Mouse (Mus musculus) left cerebral cortex, adult 8-10 months (tissue): ENCODE measurements around the gene Shbg. TPM values are rescaled to one million over a fixed set of nuclear protein-coding genes. Genes with fewer than 3 reads are reported as not detected.
A peak's percentile ranks its signal among the peaks of the same experiment; 100 is the strongest.
"Not testable (repeated sequence)": the region's sequence is repeated elsewhere in the genome, so short reads cannot be mapped to it uniquely, and the experiment has no call there.

ENCODE experiments used
- DNase-seq, 2 experiments: peaks; one replicate each; pipeline ENCODE4 v3.0.0; 2022; ENCODE audit warnings: low spot score in 2 of 2
- total RNA-seq, 4 experiments: library from RNA; stranded (reverse); gene quantifications; 2 replicates each; pipeline ENCODE4 v1.2.4; 2022

Gene Shbg
- total RNA-seq, 4 experiments from 2014 or later, result 1.0 TPM; not detected in 3

GRCm38 (mm10) chr11:69632284-69633089 lies 14.8 kb upstream of the Shbg start, which contains the start of gene Fxr2:
Fxr2 (plus strand) TSS chr11:69632990.
- peak; percentile 99 to 100 for DNase-seq

GRCm38 (mm10) chr11:69629802-69630201 lies 12.1 kb upstream of the Shbg start:
- DNase-seq, result no peak

GRCm38 (mm10) chr11:69628286-69628685 lies 10.6 kb upstream of the Shbg start:
- DNase-seq, result peak in 1 of 2 experiments; percentile 61

DNA sequence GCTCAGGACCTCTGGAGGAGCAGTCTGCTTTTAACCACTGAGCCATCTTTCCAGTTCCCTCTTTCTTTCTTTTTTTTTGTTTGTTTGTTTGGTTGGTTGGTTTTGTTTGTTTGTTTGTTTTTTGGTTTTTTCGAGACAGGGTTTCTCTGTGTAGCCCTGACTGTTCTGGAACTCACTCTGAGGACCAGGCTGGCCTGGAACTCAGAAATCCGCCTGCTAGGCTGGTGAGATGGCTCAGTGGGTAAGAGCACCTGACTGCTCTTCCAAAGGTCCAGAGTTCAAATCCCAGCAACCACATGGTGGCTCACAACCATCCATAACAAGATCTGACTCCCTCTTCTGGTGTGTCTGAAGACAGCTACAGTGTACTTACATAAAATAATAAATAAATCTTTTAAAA lies 6.6 kb upstream of the Shbg start:
- DNase-seq, result not testable (repeated sequence)

GRCm38 (mm10) chr11:69623006-69623405 lies 5.3 kb upstream of the Shbg start:
- no peak for DNase-seq

DNA sequence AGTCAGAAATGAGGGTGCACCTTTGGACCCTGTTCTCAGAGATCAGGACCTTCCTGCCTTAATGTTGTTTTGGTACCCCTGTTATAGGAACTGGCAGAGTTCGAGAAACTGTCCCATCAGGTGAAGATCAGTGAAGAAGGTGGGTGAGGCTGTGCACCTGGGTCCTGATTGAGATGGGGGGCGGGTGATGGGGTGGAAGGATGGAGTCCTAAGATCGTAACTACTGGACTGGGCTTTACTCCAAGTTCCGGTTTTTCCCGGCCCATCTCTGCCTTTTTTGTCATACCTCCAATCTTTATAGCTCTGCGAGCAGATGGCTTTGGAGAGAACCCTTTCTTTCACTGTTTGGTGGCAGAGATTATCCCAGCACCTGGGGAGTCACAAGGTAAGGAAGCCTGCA lies 4.7 kb upstream of the Shbg start:
- no peak for DNase-seq

DNA sequence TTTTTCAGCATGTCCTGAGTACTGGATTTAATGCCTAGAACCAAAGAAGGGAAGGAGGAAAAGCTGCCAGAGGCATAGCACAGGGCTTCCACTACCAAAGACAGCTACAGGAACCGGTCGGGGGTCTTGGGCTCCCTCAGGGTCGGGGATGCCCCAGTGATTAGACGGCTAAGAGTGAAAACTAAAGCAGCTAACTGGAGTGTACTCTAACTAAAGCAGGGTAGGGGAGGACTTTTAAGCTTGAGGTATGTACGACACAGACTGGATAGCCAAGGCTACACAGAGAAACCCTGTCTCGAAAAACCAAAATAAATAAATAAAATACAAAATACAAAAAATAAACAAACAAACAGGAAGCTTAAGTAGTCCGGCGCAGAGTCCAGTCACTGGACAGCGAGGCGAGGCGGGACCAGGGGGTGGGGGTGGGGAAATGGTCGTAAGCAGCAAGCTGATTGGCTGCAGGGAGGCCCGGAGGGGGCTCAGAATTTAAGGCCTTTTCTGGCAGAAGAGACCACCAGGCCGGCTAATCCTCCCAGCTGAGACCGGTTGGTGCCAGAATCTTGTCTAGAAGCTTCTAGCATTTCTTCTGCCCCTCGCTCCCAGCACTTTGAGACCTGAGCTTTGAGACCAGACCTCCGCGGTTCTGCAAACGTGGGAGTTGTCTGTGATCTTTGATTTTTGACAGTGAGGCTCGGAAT lies 4.0 kb upstream of the Shbg start, which contains the start of gene Sat2:
TSS of gene Sat2 (plus strand) at position 454 of the 698 bp plus-strand sequence.
- no peak for DNase-seq

GRCm38 (mm10) chr11:69620394-69621081 lies 2.8 kb upstream of the Shbg start:
- DNase-seq, result no peak

DNA sequence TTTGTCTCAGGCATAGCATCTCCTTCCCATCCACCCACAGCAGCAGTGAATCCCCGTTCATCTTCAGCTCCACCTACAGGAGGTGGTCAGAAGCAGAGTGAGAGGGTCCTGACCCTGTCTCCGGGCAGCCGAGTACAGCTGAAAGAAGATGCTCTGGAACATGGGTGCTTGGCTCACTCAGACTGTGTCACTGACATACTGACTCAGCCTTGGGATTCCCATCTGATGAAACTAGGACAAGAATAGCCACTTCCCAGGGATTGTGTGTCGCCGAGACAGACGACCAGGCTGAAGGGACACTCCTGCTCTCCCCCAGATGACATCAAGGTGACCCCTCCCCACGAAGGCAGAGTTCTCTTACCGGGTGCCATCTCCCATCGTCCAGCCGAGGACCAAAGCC lies 924 bp downstream of the Shbg start:
- DNase-seq, result no peak

- not testable (repeated sequence) for DNase-seq
Measured at GRCm38 (mm10) chr11:69614257-69614588, 3.5 kb downstream of the Shbg start.

GRCm38 (mm10) chr11:69613553-69614256 lies 4.0 kb downstream of the Shbg start:
- peak; percentile 37 to 72 for DNase-seq

- no peak for DNase-seq
Measured at GRCm38 (mm10) chr11:69610899-69611298, 6.8 kb downstream of the Shbg start.

GRCm38 (mm10) chr11:69609416-69609815 lies 8.3 kb downstream of the Shbg start:
- DNase-seq, result no peak

GRCm38 (mm10) chr11:69608525-69608924 lies 9.2 kb downstream of the Shbg start:
- no peak for DNase-seq

DNA sequence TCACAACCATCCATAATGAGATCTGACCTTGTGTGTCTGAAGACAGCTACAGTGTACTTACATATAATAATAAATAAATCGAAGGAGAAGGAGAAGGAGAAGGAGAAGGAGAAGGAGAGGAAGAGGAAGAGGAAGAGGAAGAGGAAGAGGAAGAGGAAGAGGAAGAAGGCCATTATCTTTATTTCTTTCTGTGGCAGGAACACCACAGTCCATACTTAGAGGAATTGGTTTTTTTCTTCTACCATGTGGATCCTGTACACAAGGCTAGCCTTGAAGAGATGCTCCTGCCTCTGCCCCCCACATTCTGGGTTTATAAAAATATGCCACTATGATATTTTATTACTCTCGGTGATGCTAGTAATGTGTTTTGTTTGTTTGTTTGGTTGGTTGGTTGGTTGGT lies 10.9 kb downstream of the Shbg start:
- DNase-seq, result no peak

GRCm38 (mm10) chr11:69606491-69606795 lies 11.3 kb downstream of the Shbg start:
- DNase-seq, result no peak

GRCm38 (mm10) chr11:69605726-69606490 lies 11.8 kb downstream of the Shbg start, which contains the start of gene Atp1b2:
Atp1b2 (minus strand) TSS chr11:69605942.
- DNase-seq, result peak; percentile 67 to 76

GRCm38 (mm10) chr11:69604795-69605664 lies 12.7 kb downstream of the Shbg start:
- DNase-seq, result no peak

DNA sequence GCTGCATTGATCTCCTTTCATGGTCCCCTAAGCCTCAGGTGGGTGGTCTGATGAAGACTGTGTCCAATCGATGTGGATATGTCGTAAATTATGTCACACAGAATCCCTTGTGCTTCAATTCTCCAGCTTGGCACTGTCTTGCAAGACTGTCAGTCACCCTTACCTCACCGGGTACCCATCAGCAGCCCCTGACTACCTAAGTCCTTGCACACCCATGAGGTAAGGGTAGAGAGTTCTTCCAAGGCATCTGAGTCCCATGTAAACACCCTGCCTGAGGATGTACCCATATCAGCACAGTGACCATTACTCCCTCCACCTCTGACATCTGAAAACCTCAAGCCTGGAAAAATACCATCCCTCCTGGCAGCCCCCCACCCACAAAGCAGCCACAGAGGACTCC lies 13.4 kb downstream of the Shbg start:
- DNase-seq, result no peak

- no peak for DNase-seq
Measured at GRCm38 (mm10) chr11:69603516-69603915, 14.2 kb downstream of the Shbg start.
